Mouse (Mus musculus): ENCODE results near the gene Rsrp1.
A peak's percentile ranks its signal among the peaks of the same experiment; 100 is the strongest.

Rsrp1 gene

GRCm38 (mm10) chr4:134967887-134968604 lies 44.7 kb downstream of the Rsrp1 start:
- DNase-seq, result no peak

GRCm38 (mm10) chr4:134968605-134968976 lies 45.2 kb downstream of the Rsrp1 start:
- no peak for DNase-seq

- peak in 1 of 2 experiments; percentile 8 for DNase-seq
These were observed 52.0 kb downstream of the Rsrp1 start for GRCm38 (mm10) chr4:134975261-134975928.

GRCm38 (mm10) chr4:134975929-134976308 lies 52.5 kb downstream of the Rsrp1 start:
- no peak for DNase-seq
